Mouse (Mus musculus) hindbrain, embryonic 14.5 days (tissue): ENCODE measurements around the gene Mif4gd. TPM values are rescaled to one million over a fixed set of nuclear protein-coding genes. Genes with fewer than 3 reads are reported as not detected.

ENCODE experiments used
- ATAC-seq: fragments of 200-750 bp; cut with Nextera tagmentation; 2 replicates; pipeline ENCODE4 v1.8.0; 2017; ENCODE audit warnings: moderate number of reproducible peaks, mild to moderate bottlenecking, moderate TSS enrichment, moderate library complexity; ENCODE audit not compliant: low FRiP score
- DNase-seq: peaks from one replicate; pipeline ENCODE4 v3.0.0-alpha.2; 2015; ENCODE audit warnings: low spot score
- H3K27ac ChIP-seq: fragments of 300-500 bp; sonication (generic); 2 replicates; pipeline ENCODE4 v1.5.1; 2014; ENCODE audit warnings: mild to moderate bottlenecking, moderate library complexity
- H3K27me3 ChIP-seq: fragments of 300-500 bp; sonication (generic); 2 replicates; pipeline ENCODE4 v1.6.1; 2014; ENCODE audit warnings: mild to moderate bottlenecking, low read length, mixed read lengths; ENCODE audit not compliant: control insufficient read depth, insufficient read depth
- H3K36me3 ChIP-seq: fragments of 300-500 bp; sonication (generic); replicated peaks from 2 replicates; pipeline ENCODE4 v1.6.1; 2014; ENCODE audit not compliant: control insufficient read depth, insufficient read depth
- H3K4me1 ChIP-seq: fragments of 300-500 bp; sonication (generic); replicated peaks from 2 replicates; pipeline ENCODE4 v1.6.1; 2014; ENCODE audit warnings: antibody characterized with exemption, low read length, mixed read lengths; ENCODE audit not compliant: control insufficient read depth, insufficient read depth
- H3K4me2 ChIP-seq: fragments of 300-500 bp; sonication (generic); replicated peaks from 2 replicates; pipeline ENCODE4 v1.6.1; 2014; ENCODE audit warnings: mild to moderate bottlenecking, moderate library complexity
- H3K4me3 ChIP-seq: fragments of 300-500 bp; sonication (generic); replicated peaks from 2 replicates; pipeline ENCODE4 v1.5.1; 2014; ENCODE audit warnings: mild to moderate bottlenecking, low read length
- H3K9ac ChIP-seq: fragments of 300-500 bp; sonication (generic); 2 replicates; pipeline ENCODE4 v1.6.1; 2014
- H3K9me3 ChIP-seq: fragments of 300-500 bp; sonication (generic); 2 replicates; pipeline ENCODE4 v1.6.1; 2016; ENCODE audit warnings: low read length; ENCODE audit not compliant: control insufficient read depth
- WGBS: fragments of 180-500 bp; shearing (Covaris S2); extraction: QIAGEN DNeasy Blood & Tissue Kit; methylation state at CpG from one replicate; pipeline ENCODE4 v1.1.7; 2014; 5-methylcytosine and 5-hydroxymethylcytosine counted together
- polyA plus RNA-seq: library from polyadenylated mRNA; unstranded; fragments of >200 nt; fragmentation: Nextera tagmentation; extraction: Ambion mirVana; gene quantifications from 2 replicates; pipeline ENCODE4 v1.2.1, GENCODE M21; 2014

Mif4gd gene
- polyA plus RNA-seq, 1 experiment from 2014 or later, result 13.5 TPM

GRCm38 (mm10) chr11:115598309-115598708 is 14.5 kb downstream of the Mif4gd start:
- DNase-seq, result no peak
- no peak overlapping the region for H3K9ac ChIP-seq
- no peaks in the 10 kb centered on the region for H3K27me3 ChIP-seq
- peaks cover 51% of the 10 kb centered on the region for H3K36me3 ChIP-seq
- ATAC-seq, result no peak
- peaks cover 15% of the 10 kb centered on the region for H3K4me1 ChIP-seq
- H3K9me3 ChIP-seq, result no peaks in the 10 kb centered on the region
- no peak overlapping the region for H3K27ac ChIP-seq
- H3K4me3 ChIP-seq, result no peak overlapping the region
- H3K4me2 ChIP-seq, result no peak overlapping the region
- 94% methylated on average over 4 of the region's 4 CpGs for WGBS

- Histone ChIP-seq H3K27me3 (no peaks in the 10 kb centered on the region), H3K4me1 (no peaks in the 10 kb centered on the region), H3K4me3 (no peak overlapping the region), H3K9ac (no peak overlapping the region), H3K9me3 (no peaks in the 10 kb centered on the region), H3K36me3 (peaks cover 81% of the 10 kb centered on the region), H3K4me2 (no peak overlapping the region), H3K27ac (no peak overlapping the region)
- DNase-seq (no peak), ATAC-seq (no peak)
- 95% methylated on average over 3 of the region's 3 CpGs for WGBS
Observed at GRCm38 (mm10) chr11:115595209-115595608, 17.6 kb downstream of the Mif4gd start.

- Histone ChIP-seq H3K4me1 (no peaks in the 10 kb centered on the region), H3K27ac (no peak overlapping the region), H3K9me3 (no peaks in the 10 kb centered on the region), H3K9ac (no peak overlapping the region), H3K27me3 (no peaks in the 10 kb centered on the region), H3K4me3 (no peak overlapping the region), H3K4me2 (no peak overlapping the region), H3K36me3 (peaks cover 94% of the 10 kb centered on the region)
- DNase-seq (no peak), ATAC-seq (no peak)
- 91% methylated on average over 2 of the region's 2 CpGs for WGBS
Observed at GRCm38 (mm10) chr11:115590526-115591075, 22.2 kb downstream of the Mif4gd start.

GRCm38 (mm10) chr11:115587984-115588383 is 24.8 kb downstream of the Mif4gd start:
- 84% methylated on average over 9 of the region's 9 CpGs for WGBS
- Histone ChIP-seq H3K9ac (no peak overlapping the region), H3K36me3 (peaks cover 97% of the 10 kb centered on the region), H3K4me3 (no peak overlapping the region), H3K27ac (no peak overlapping the region), H3K9me3 (no peaks in the 10 kb centered on the region), H3K4me1 (no peaks in the 10 kb centered on the region), H3K27me3 (no peaks in the 10 kb centered on the region), H3K4me2 (no peak overlapping the region)
- ATAC-seq (no peak), DNase-seq (no peak)

- no peak for ATAC-seq
- Histone ChIP-seq H3K9me3 (no peaks in the 10 kb centered on the region), H3K9ac (no peak overlapping the region), H3K4me3 (no peak overlapping the region), H3K36me3 (peaks cover 97% of the 10 kb centered on the region), H3K27ac (no peak overlapping the region), H3K4me2 (no peak overlapping the region), H3K27me3 (no peaks in the 10 kb centered on the region), H3K4me1 (no peaks in the 10 kb centered on the region)
- WGBS, result 92% methylated on average over 9 of the region's 9 CpGs
- DNase-seq, result no peak
Observed at GRCm38 (mm10) chr11:115586403-115586802, 26.4 kb downstream of the Mif4gd start.

GRCm38 (mm10) chr11:115585573-115586100 is 27.1 kb downstream of the Mif4gd start:
- H3K4me3 ChIP-seq, result no peak overlapping the region
- H3K9me3 ChIP-seq, result no peaks in the 10 kb centered on the region
- no peak overlapping the region for H3K4me2 ChIP-seq
- DNase-seq, result no peak
- H3K27me3 ChIP-seq, result no peaks in the 10 kb centered on the region
- no peak overlapping the region for H3K27ac ChIP-seq
- ATAC-seq, result no peak
- peaks cover 97% of the 10 kb centered on the region for H3K36me3 ChIP-seq
- WGBS, result 89% methylated on average over 7 of the region's 7 CpGs
- no peak overlapping the region for H3K9ac ChIP-seq
- no peaks in the 10 kb centered on the region for H3K4me1 ChIP-seq

GRCm38 (mm10) chr11:115584376-115585073 is 28.2 kb downstream of the Mif4gd start:
- Histone ChIP-seq H3K36me3 (peaks cover 96% of the 10 kb centered on the region), H3K4me1 (no peaks in the 10 kb centered on the region), H3K4me2 (no peak overlapping the region), H3K4me3 (no peak overlapping the region), H3K27ac (no peak overlapping the region), H3K9me3 (no peaks in the 10 kb centered on the region), H3K27me3 (no peaks in the 10 kb centered on the region), H3K9ac (no peak overlapping the region)
- DNase-seq (no peak), ATAC-seq (no peak)
- 89% methylated on average over 10 of the region's 10 CpGs for WGBS

GRCm38 (mm10) chr11:115582913-115583606 is 29.7 kb downstream of the Mif4gd start:
- DNase-seq (no peak), ATAC-seq (no peak)
- 82% methylated on average over 10 of the region's 10 CpGs for WGBS
- Histone ChIP-seq H3K27ac (no peak overlapping the region), H3K36me3 (peaks cover 99% of the 10 kb centered on the region), H3K9me3 (no peaks in the 10 kb centered on the region), H3K4me3 (no peak overlapping the region), H3K9ac (no peak overlapping the region), H3K4me1 (no peaks in the 10 kb centered on the region), H3K4me2 (no peak overlapping the region), H3K27me3 (no peaks in the 10 kb centered on the region)

- ATAC-seq (no peak), DNase-seq (no peak)
- H3K9ac ChIP-seq, result no peak overlapping the region
- H3K4me3 ChIP-seq, result no peak overlapping the region
- no peaks in the 10 kb centered on the region for H3K9me3 ChIP-seq
- no peaks in the 10 kb centered on the region for H3K27me3 ChIP-seq
- no peak overlapping the region for H3K27ac ChIP-seq
- H3K4me1 ChIP-seq, result no peaks in the 10 kb centered on the region
- H3K36me3 ChIP-seq, result peaks cover 74% of the 10 kb centered on the region
- no peak overlapping the region for H3K4me2 ChIP-seq
Observed at GRCm38 (mm10) chr11:115579080-115579479, 33.7 kb downstream of the Mif4gd start.
